Mouse (Mus musculus) heart, embryonic 16.5 days (tissue): ENCODE results near the gene Akt3. TPM values are rescaled to one million over a fixed set of nuclear protein-coding genes. Genes with fewer than 3 reads are reported as not detected.

Source experiments
- ATAC-seq: fragments of 200-750 bp; cut with Nextera tagmentation; replicated peaks from 2 replicates; pipeline ENCODE4 v1.8.0; 2017; ENCODE audit warnings: moderate number of reproducible peaks; ENCODE audit not compliant: insufficient read depth, low FRiP score; ENCODE audit errors: extremely low read depth
- H3K27ac ChIP-seq: fragments of 300-500 bp; sonication (generic); 2 replicates; pipeline ENCODE4 v1.5.1; 2014; ENCODE audit warnings: mild to moderate bottlenecking, low read length, control low read depth, moderate library complexity
- H3K27me3 ChIP-seq: fragments of 300-500 bp; sonication (generic); 2 replicates; pipeline ENCODE4 v1.6.1; 2014; ENCODE audit warnings: low read length, mixed read lengths; ENCODE audit not compliant: control insufficient read depth, insufficient read depth
- H3K36me3 ChIP-seq: fragments of 300-500 bp; sonication (generic); 2 replicates; pipeline ENCODE4 v1.6.1; 2014; ENCODE audit not compliant: control insufficient read depth, insufficient read depth
- H3K4me1 ChIP-seq: fragments of 300-500 bp; sonication (generic); 2 replicates; pipeline ENCODE4 v1.6.1; 2014; ENCODE audit warnings: low read length, mixed read lengths; ENCODE audit not compliant: control insufficient read depth, insufficient read depth
- H3K4me2 ChIP-seq: fragments of 300-500 bp; sonication (generic); 2 replicates; pipeline ENCODE4 v1.6.1; 2014; ENCODE audit warnings: low read depth, mild to moderate bottlenecking, control low read depth, low read length
- H3K4me3 ChIP-seq: fragments of 300-500 bp; sonication (generic); 2 replicates; pipeline ENCODE4 v1.5.1; 2014; ENCODE audit warnings: mild to moderate bottlenecking, control low read depth, low read length
- H3K9ac ChIP-seq: fragments of 300-500 bp; sonication (generic); 2 replicates; pipeline ENCODE4 v1.6.1; 2014; ENCODE audit warnings: low read length, control low read depth
- H3K9me3 ChIP-seq: fragments of 300-500 bp; sonication (generic); replicated peaks from 2 replicates; pipeline ENCODE4 v1.6.1; 2016; ENCODE audit warnings: low read length; ENCODE audit not compliant: control insufficient read depth
- WGBS: fragments of 180-500 bp; shearing (Covaris S2); extraction: QIAGEN DNeasy Blood & Tissue Kit; methylation state at CpG from one replicate; pipeline ENCODE4 v1.1.7; 2014; 5-methylcytosine and 5-hydroxymethylcytosine counted together
- polyA plus RNA-seq: library from polyadenylated mRNA; unstranded; fragments of >200 nt; fragmentation: Nextera tagmentation; extraction: Ambion mirVana; gene quantifications from 2 replicates; pipeline ENCODE4 v1.2.1, GENCODE M21; 2015

Akt3 gene
- polyA plus RNA-seq, 1 experiment from 2014 or later = 3.6 TPM

- 76% methylated on average over 6 of the region's 6 CpGs for whole genome bisulfite sequencing
- H3K4me1 ChIP-seq = peaks cover 21% of the 10 kb centered on the region
Observed at GRCm38 (mm10) chr1:176985691-176986090, 272.3 kb downstream of the Akt3 start.

GRCm38 (mm10) chr1:176982671-176983070 is 275.3 kb downstream of the Akt3 start:
- 35% methylated on average over 8 of the region's 8 CpGs for WGBS
- no peak overlapping the region for H3K27ac ChIP-seq
- ATAC-seq = no peak

More at GRCm38 (mm10) chr1:176985691-176986090, 272.3 kb downstream of the Akt3 start:
- no peak overlapping the region for H3K4me3 ChIP-seq
- no peaks in the 10 kb centered on the region for H3K9me3 ChIP-seq
- H3K27ac ChIP-seq = no peak overlapping the region
- H3K36me3 ChIP-seq = no peaks in the 10 kb centered on the region
- H3K4me2 ChIP-seq = no peak overlapping the region
- H3K27me3 ChIP-seq = no peaks in the 10 kb centered on the region
- ATAC-seq = no peak
- H3K9ac ChIP-seq = no peak overlapping the region

GRCm38 (mm10) chr1:176981511-176981910 is 276.5 kb downstream of the Akt3 start:
- Histone ChIP-seq H3K9ac (no peak overlapping the region), H3K27me3 (no peaks in the 10 kb centered on the region), H3K27ac (no peak overlapping the region), H3K9me3 (no peaks in the 10 kb centered on the region), H3K4me1 (peaks cover 10% of the 10 kb centered on the region), H3K4me3 (no peak overlapping the region), H3K36me3 (no peaks in the 10 kb centered on the region), H3K4me2 (no peak overlapping the region)
- ATAC-seq = no peak
- WGBS = 84% methylated on average over 2 of the region's 2 CpGs

More at GRCm38 (mm10) chr1:176982671-176983070, 275.3 kb downstream of the Akt3 start:
- Histone ChIP-seq H3K27me3 (no peaks in the 10 kb centered on the region), H3K4me1 (peaks cover 18% of the 10 kb centered on the region), H3K9ac (no peak overlapping the region), H3K4me3 (no peak overlapping the region), H3K4me2 (no peak overlapping the region), H3K9me3 (no peaks in the 10 kb centered on the region), H3K36me3 (no peaks in the 10 kb centered on the region)

- Histone ChIP-seq H3K27me3 (no peaks in the 10 kb centered on the region), H3K4me3 (no peak overlapping the region), H3K27ac (no peak overlapping the region), H3K4me1 (peaks cover 7% of the 10 kb centered on the region), H3K9me3 (no peaks in the 10 kb centered on the region), H3K9ac (no peak overlapping the region), H3K36me3 (no peaks in the 10 kb centered on the region), H3K4me2 (no peak overlapping the region)
- 85% methylated on average over 10 of the region's 10 CpGs for WGBS
- no peak for ATAC-seq
Observed at GRCm38 (mm10) chr1:176980801-176981400, 277.1 kb downstream of the Akt3 start.

- ATAC-seq = no peak
- H3K9me3 ChIP-seq = no peaks in the 10 kb centered on the region
- 91% methylated on average over 5 of the region's 5 CpGs for WGBS
Observed at GRCm38 (mm10) chr1:176980140-176980539, 277.9 kb downstream of the Akt3 start.

GRCm38 (mm10) chr1:176979235-176979634 is 278.8 kb downstream of the Akt3 start:
- Histone ChIP-seq H3K4me3 (no peak overlapping the region), H3K9ac (no peak overlapping the region), H3K36me3 (no peaks in the 10 kb centered on the region), H3K27ac (no peak overlapping the region), H3K4me1 (peaks cover 7% of the 10 kb centered on the region; the same call in 1 of the 2 replicates), H3K4me2 (no peak overlapping the region), H3K9me3 (no peaks in the 10 kb centered on the region), H3K27me3 (no peaks in the 10 kb centered on the region)
- no peak for ATAC-seq

More at GRCm38 (mm10) chr1:176980140-176980539, 277.9 kb downstream of the Akt3 start:
- no peaks in the 10 kb centered on the region for H3K27me3 ChIP-seq
- H3K9ac ChIP-seq = no peak overlapping the region
- H3K36me3 ChIP-seq = no peaks in the 10 kb centered on the region
- no peak overlapping the region for H3K4me3 ChIP-seq
- no peak overlapping the region for H3K4me2 ChIP-seq
- H3K4me1 ChIP-seq = peaks cover 7% of the 10 kb centered on the region; the same call in 1 of the 2 replicates
- no peak overlapping the region for H3K27ac ChIP-seq

GRCm38 (mm10) chr1:176973356-176974088 is 284.5 kb downstream of the Akt3 start:
- no peak overlapping the region for H3K4me2 ChIP-seq
- no peak overlapping the region for H3K4me3 ChIP-seq
- no peak overlapping the region for H3K9ac ChIP-seq
- 76% methylated on average over 6 of the region's 6 CpGs for WGBS
- no peaks in the 10 kb centered on the region for H3K36me3 ChIP-seq
- no peaks in the 10 kb centered on the region for H3K9me3 ChIP-seq
- H3K27me3 ChIP-seq = no peaks in the 10 kb centered on the region
- ATAC-seq = no peak
- H3K4me1 ChIP-seq = no peaks in the 10 kb centered on the region
- no peak overlapping the region for H3K27ac ChIP-seq

- Histone ChIP-seq H3K4me1 (no peaks in the 10 kb centered on the region), H3K36me3 (no peaks in the 10 kb centered on the region), H3K27me3 (no peaks in the 10 kb centered on the region), H3K4me2 (no peak overlapping the region), H3K9me3 (no peaks in the 10 kb centered on the region), H3K27ac (no peak overlapping the region), H3K9ac (no peak overlapping the region), H3K4me3 (no peak overlapping the region)
- ATAC-seq = no peak
- WGBS = 67% methylated on average over 4 of the region's 4 CpGs
Observed at GRCm38 (mm10) chr1:176971479-176971797, 286.6 kb downstream of the Akt3 start.

- Histone ChIP-seq H3K27ac (no peak overlapping the region), H3K4me3 (no peak overlapping the region), H3K4me1 (no peaks in the 10 kb centered on the region), H3K27me3 (no peaks in the 10 kb centered on the region), H3K36me3 (no peaks in the 10 kb centered on the region), H3K9ac (no peak overlapping the region), H3K4me2 (no peak overlapping the region), H3K9me3 (no peaks in the 10 kb centered on the region)
- WGBS = 78% methylated on average over 16 of the region's 16 CpGs
- no peak for ATAC-seq
Observed at GRCm38 (mm10) chr1:176970635-176971478, 287.1 kb downstream of the Akt3 start.
